Mouse (Mus musculus) erythroblast, embryonic 14.5 days (primary cell): ENCODE results near the gene Prr7.

Experiments
- GATA1 ChIP-seq: IDR thresholded peaks from 2 replicates; pipeline ENCODE4 v1.6.1; 2012; ENCODE audit warnings: low read length, inconsistent platforms, mixed read lengths
- TAL1 ChIP-seq: IDR thresholded peaks from 3 replicates; pipeline ENCODE4 v1.6.1; 2012; ENCODE audit warnings: low read length, inconsistent platforms, mixed read lengths

DNA sequence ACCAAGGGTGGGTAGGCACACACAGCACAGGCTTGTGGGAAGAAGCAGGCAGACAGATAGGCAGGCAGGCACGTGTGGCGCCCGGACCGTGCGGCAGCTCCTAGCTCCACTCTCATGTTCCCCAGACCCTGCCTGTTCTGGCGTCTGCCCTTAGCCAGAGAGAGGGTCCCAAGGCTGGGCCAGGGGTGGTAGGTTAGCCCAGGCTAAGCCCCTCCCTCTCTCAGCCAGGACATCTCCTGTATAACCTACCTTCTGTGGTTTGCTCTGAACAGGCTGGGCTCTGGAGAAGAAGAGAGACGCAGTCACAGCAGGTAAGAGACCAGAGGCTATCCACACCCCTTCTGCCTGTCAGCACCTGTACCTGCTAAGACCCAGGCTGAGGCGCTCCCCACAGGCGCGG, 44.5 kb downstream of the Prr7 start:
- TF ChIP-seq GATA1 (no peak), TAL1 (no peak)
